Mouse (Mus musculus) embryonic fibroblast, embryonic 13.5 days (primary cell): Measurements from ENCODE around the gene Gse1.

ENCODE experiments used
- CTCF ChIP-seq: IDR thresholded peaks from 2 replicates; pipeline ENCODE4 v1.5.1; 2011; ENCODE audit warnings: mild to moderate bottlenecking, control low read depth, low read length, moderate library complexity, borderline replicate concordance; ENCODE audit not compliant: insufficient read depth
- POLR2A ChIP-seq: IDR thresholded peaks from 2 replicates; pipeline ENCODE4 v1.6.1; 2011; ENCODE audit warnings: low read depth, mild to moderate bottlenecking, control low read depth, low read length, moderate library complexity

DNA sequence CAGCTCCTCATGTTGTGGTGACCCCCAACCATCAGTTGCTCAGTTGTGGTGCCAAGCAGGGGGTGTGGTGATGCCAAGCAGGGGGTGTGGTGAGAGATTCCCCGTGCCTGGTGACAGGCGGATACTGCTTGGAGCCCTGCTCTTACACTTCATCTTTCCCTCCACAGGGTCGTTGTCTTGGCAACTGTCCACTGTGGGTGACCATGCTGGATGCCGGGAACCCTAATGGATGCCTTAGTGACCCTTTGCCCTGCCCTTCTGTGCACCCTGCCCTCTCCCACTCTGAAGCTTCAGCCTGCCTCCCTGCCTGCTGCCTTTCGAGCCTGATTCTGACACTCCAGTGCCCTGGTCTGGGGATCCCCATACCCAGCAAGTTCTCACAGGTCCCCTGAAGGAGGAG is 109.4 kb downstream of the Gse1 start:
- no peak for TF ChIP-seq CTCF
- no peak for TF ChIP-seq POLR2A
